Mouse (Mus musculus) small intestine, adult 2 months (tissue): ENCODE results near the gene Rabggta.

ENCODE experiments used
- CTCF ChIP-seq: fragments of 200-500 bp; IDR thresholded peaks from 2 replicates; pipeline ENCODE4 v1.5.1; 2012; ENCODE audit warnings: low read depth, mild to moderate bottlenecking, control low read depth, inconsistent platforms, low read length, moderate library complexity, mixed read lengths; ENCODE audit not compliant: insufficient replicate concordance, insufficient read length; ENCODE audit errors: extremely low read depth
- POLR2A ChIP-seq: fragments of 200-500 bp; IDR thresholded peaks from 2 replicates; pipeline ENCODE4 v1.6.1; 2012; ENCODE audit warnings: low read depth, mild to moderate bottlenecking, control low read depth, inconsistent platforms, low read length, moderate library complexity

DNA sequence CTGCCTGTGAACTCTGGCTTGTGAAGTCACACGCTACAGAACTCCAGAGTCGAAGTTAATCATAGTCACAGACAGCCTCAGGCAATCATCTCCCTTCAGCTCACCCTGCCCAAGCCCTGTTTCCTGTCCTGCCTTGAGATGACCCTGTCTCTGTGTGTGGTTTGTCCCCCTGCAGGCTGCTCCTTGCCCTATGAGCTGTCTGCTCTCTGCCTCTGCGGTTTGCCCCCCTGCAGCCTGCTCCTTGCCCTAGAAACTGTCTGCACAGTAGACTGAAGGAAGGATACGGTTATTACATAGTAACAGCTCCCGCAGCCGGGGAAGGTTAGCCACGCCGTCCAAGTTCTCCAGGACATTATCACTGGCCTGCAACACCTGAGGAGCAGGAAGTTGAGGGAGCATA is 5.2 kb downstream of the Rabggta start:
- TF ChIP-seq CTCF, result no peak
- no peak for TF ChIP-seq POLR2A
